Mouse (Mus musculus) WW6 (cell line): ENCODE results near the gene Ccdc187.
A peak's percentile ranks its signal among the peaks of the same experiment; 100 is the strongest.

Experiments
- DNase-seq: peaks from one replicate; pipeline ENCODE4 v3.0.0-alpha.2; 2013; ENCODE audit warnings: low read depth, low spot score

The Ccdc187 gene

GRCm38 (mm10) chr2:26280594-26280993 is 13.8 kb downstream of the Ccdc187 start:
- DNase-seq = no peak

GRCm38 (mm10) chr2:26279712-26280111 is 14.6 kb downstream of the Ccdc187 start:
- no peak for DNase-seq

- DNase-seq = peak; percentile 22
Observed at GRCm38 (mm10) chr2:26273611-26274010, 20.7 kb downstream of the Ccdc187 start.

GRCm38 (mm10) chr2:26268216-26268615 is 26.1 kb downstream of the Ccdc187 start:
- DNase-seq = no peak

GRCm38 (mm10) chr2:26266066-26266742 is 28.2 kb downstream of the Ccdc187 start:
- no peak for DNase-seq

- no peak for DNase-seq
Observed at GRCm38 (mm10) chr2:26265095-26265494, 29.3 kb downstream of the Ccdc187 start.

GRCm38 (mm10) chr2:26264646-26265045 is 29.7 kb downstream of the Ccdc187 start:
- DNase-seq = no peak

GRCm38 (mm10) chr2:26257315-26258096 is 36.9 kb downstream of the Ccdc187 start:
- DNase-seq = no peak

- DNase-seq = no peak
Observed at GRCm38 (mm10) chr2:26254816-26255215, 39.5 kb downstream of the Ccdc187 start.

- no peak for DNase-seq
Observed at GRCm38 (mm10) chr2:26252514-26253206, 41.7 kb downstream of the Ccdc187 start.

- no peak for DNase-seq
Observed at GRCm38 (mm10) chr2:26247531-26247930, 46.8 kb downstream of the Ccdc187 start.

GRCm38 (mm10) chr2:26240841-26241240 is 53.5 kb downstream of the Ccdc187 start:
- no peak for DNase-seq

- DNase-seq = no peak
Observed at GRCm38 (mm10) chr2:26240330-26240729, 54.0 kb downstream of the Ccdc187 start.

- DNase-seq = peak; percentile 93
Observed at GRCm38 (mm10) chr2:26237290-26237782, 57.0 kb downstream of the Ccdc187 start, which contains the start of gene Qsox2. Gene Qsox2 (minus strand): TSS chr2:26237525.

GRCm38 (mm10) chr2:26236681-26237289 is 57.6 kb downstream of the Ccdc187 start:
- no peak for DNase-seq

GRCm38 (mm10) chr2:26234771-26235170 is 59.6 kb downstream of the Ccdc187 start:
- no peak for DNase-seq

GRCm38 (mm10) chr2:26234253-26234652 is 60.1 kb downstream of the Ccdc187 start:
- no peak for DNase-seq

- DNase-seq = no peak
Observed at GRCm38 (mm10) chr2:26231366-26231765, 63.0 kb downstream of the Ccdc187 start.

- DNase-seq = no peak
Observed at GRCm38 (mm10) chr2:26230253-26230652, 64.1 kb downstream of the Ccdc187 start.

- no peak for DNase-seq
Observed at GRCm38 (mm10) chr2:26227788-26228187, 66.6 kb downstream of the Ccdc187 start.

- no peak for DNase-seq
Observed at GRCm38 (mm10) chr2:26225242-26225641, 69.1 kb downstream of the Ccdc187 start.

GRCm38 (mm10) chr2:26223961-26224360 is 70.4 kb downstream of the Ccdc187 start:
- DNase-seq = no peak
